8 mouse cellular contexts compared by ENCODE assay signal in the genomic region with DNA sequence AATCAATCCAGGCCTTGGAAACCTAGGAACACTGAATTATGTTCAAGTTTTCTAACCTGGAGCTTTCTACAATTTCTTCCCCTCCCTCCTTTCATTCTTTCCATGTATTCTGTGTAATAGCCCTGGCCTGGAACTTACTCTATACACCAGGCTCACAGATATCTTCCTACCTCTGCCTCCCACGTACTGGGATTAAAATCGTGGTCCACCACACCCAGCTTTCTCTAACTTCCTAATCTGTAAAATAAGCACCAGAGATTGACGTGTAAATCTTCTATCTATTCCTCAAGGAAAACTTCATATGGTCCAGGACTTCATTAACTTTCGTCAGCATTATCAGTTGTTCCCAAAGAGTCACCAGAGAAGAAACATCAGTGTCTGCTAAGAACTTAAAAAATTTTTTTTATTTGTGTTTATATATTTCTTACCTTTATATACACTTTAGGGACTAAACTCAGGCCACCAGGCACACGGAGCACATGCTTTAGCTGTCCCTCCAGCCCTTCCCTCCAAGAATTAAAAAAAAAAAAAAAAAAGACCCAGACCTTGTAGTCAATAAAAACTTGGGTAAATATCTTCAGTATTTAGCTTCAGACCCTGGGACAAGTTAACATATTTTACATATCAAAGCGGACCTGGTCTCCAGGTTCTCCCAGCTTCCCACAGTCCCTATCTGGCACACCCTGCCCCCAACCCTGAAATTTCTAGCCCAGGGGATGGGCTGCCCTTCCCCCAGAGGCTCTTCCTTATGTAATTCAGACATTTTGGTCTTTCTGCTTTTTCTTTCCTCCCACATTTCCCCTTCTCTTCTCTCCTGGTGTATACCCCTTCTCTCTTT. TPM values are rescaled to one million over a fixed set of nuclear protein-coding genes. Genes with fewer than 3 reads are reported as not detected.
A peak's percentile ranks its signal among the peaks of the same experiment; 100 is the strongest.
DNase-seq lines count a peak whose midpoint lies in the region; ATAC-seq and TF ChIP-seq lines count a peak whose summit lies in the region.

No protein-coding gene starts in this region.

- H3K9me3 ChIP-seq in kidney, embryonic 16.5 days (ENCODE audit: low read length), result no peaks in the 10 kb centered on the region
- no peaks in the 10 kb centered on the region for H3K9me3 ChIP-seq in hindbrain, embryonic 11.5 days (ENCODE audit: control insufficient read depth, low read length)
- no peaks in the 10 kb centered on the region for H3K9me3 ChIP-seq in midbrain, embryonic 11.5 days (ENCODE audit: control insufficient read depth, low read length)

- 6% methylated on average over 6 of the region's 6 CpGs for WGBS in kidney, embryonic 16.5 days
- WGBS in hindbrain, embryonic 11.5 days, result 5% methylated on average over 6 of the region's 6 CpGs
- WGBS in midbrain, embryonic 11.5 days, result 6% methylated on average over 6 of the region's 6 CpGs

- intact Hi-C loops in left cerebral cortex, postnatal 14 days (cut with DNase I), result loop anchor here (5.0 kb wide), 2 partner anchors 115 to 155 kb away; partner anchors contain the start of genes Hist1h1c, Hist1h1t and Hist1h4c

- peak overlapping the region; percentile 79 for H3K9ac ChIP-seq in kidney, embryonic 16.5 days (replicated peaks; ENCODE audit: low read length)
- peak overlapping the region; percentile 63 for H3K9ac ChIP-seq in hindbrain, embryonic 11.5 days (ENCODE audit: low read depth, low read length)
- peak overlapping the region; percentile 69 for H3K9ac ChIP-seq in midbrain, embryonic 11.5 days (ENCODE audit: low read length)

- H3K36me3 ChIP-seq in kidney, embryonic 16.5 days (ENCODE audit: insufficient read depth, low read length), result no peaks in the 10 kb centered on the region
- H3K36me3 ChIP-seq in hindbrain, embryonic 11.5 days (ENCODE audit: control insufficient read depth, insufficient read depth, low read length), result no peaks in the 10 kb centered on the region
- no peaks in the 10 kb centered on the region for H3K36me3 ChIP-seq in midbrain, embryonic 11.5 days (ENCODE audit: control insufficient read depth, insufficient read depth, low read length)

- no peak for TF ChIP-seq CTCF in brain, embryonic 14.5 days (IDR thresholded peaks at IDR 0.05; ENCODE audit: borderline replicate concordance, extremely low read depth, insufficient read depth, insufficient read length)

- peak overlapping the region; percentile 92 for H3K27ac ChIP-seq in kidney, embryonic 16.5 days (ENCODE audit: low read length)
- peak overlapping the region; percentile 88 for H3K27ac ChIP-seq in hindbrain, embryonic 11.5 days (ENCODE audit: low read depth, low read length)
- peak overlapping the region; percentile 77 for H3K27ac ChIP-seq in midbrain, embryonic 11.5 days (ENCODE audit: low read depth, low read length)

- ATAC-seq in kidney, embryonic 16.5 days (ENCODE audit: low FRiP score, low TSS enrichment), result no peak
- ATAC-seq in hindbrain, embryonic 11.5 days (ENCODE audit: low FRiP score), result no peak
- ATAC-seq in midbrain, embryonic 11.5 days (ENCODE audit: low FRiP score), result no peak
- ATAC-seq in frontal cortex, adult (ENCODE audit: low TSS enrichment), result no peak

- no peaks in the 10 kb centered on the region for H3K27me3 ChIP-seq in kidney, embryonic 16.5 days (ENCODE audit: insufficient read depth, low read length)
- H3K27me3 ChIP-seq in hindbrain, embryonic 11.5 days (ENCODE audit: control insufficient read depth, insufficient read depth, low read length), result no peaks in the 10 kb centered on the region
- H3K27me3 ChIP-seq in midbrain, embryonic 11.5 days (ENCODE audit: control insufficient read depth, insufficient read depth, low read length), result no peaks in the 10 kb centered on the region

- H3K4me2 ChIP-seq in kidney, embryonic 16.5 days (replicated peaks; ENCODE audit: low read depth, low read length), result peak overlapping the region; percentile 71
- H3K4me2 ChIP-seq in hindbrain, embryonic 11.5 days (replicated peaks; ENCODE audit: low read depth, low read length), result peak overlapping the region; percentile 83
- H3K4me2 ChIP-seq in midbrain, embryonic 11.5 days, result peak overlapping the region; percentile 63

- DNase-seq in kidney, postnatal 14 days, result no peak
- peak; percentile 26 for DNase-seq in brain, embryonic 14.5 days (ENCODE audit: low read depth)
- DNase-seq in hindbrain, embryonic 11.5 days (ENCODE audit: low spot score), result peak; percentile 49
- peak; percentile 93 for DNase-seq in midbrain, embryonic 11.5 days (ENCODE audit: low spot score, missing footprints)
- DNase-seq in left cerebral cortex, postnatal 14 days (ENCODE audit: low spot score in 2 of 2), result no peak
- DNase-seq in right cerebral cortex, postnatal 25 days, result no peak

- H3K4me3 ChIP-seq in kidney, embryonic 16.5 days (ENCODE audit: low read length), result peak overlapping the region; percentile 65
- peak overlapping the region; percentile 44 for H3K4me3 ChIP-seq in hindbrain, embryonic 11.5 days (ENCODE audit: low read depth, low read length)
- H3K4me3 ChIP-seq in midbrain, embryonic 11.5 days (ENCODE audit: low read depth, low read length), result peak overlapping the region; percentile 42

- TF ChIP-seq POLR2A in brain, embryonic 14.5 days (IDR thresholded peaks at IDR 0.05; ENCODE audit: borderline replicate concordance, extremely low read depth, insufficient read depth, insufficient read length, poor library complexity, severe bottlenecking), result no peak

- H3K4me1 ChIP-seq in kidney, embryonic 16.5 days (ENCODE audit: insufficient read depth, low read length), result peaks cover 35% of the 10 kb centered on the region
- H3K4me1 ChIP-seq in hindbrain, embryonic 11.5 days (replicated peaks; ENCODE audit: control insufficient read depth, insufficient read depth, low read length), result peaks cover 3% of the 10 kb centered on the region; the same call in 1 of the 2 replicates
- H3K4me1 ChIP-seq in midbrain, embryonic 11.5 days (ENCODE audit: control insufficient read depth, insufficient read depth, low read length), result peaks cover 17% of the 10 kb centered on the region; the same call in 1 of the 2 replicates

RNA-seq across cellular contexts. Expression of gene Hist1h4d, which starts 1.0 kb away (rescaled TPM):
- polyA plus RNA-seq in kidney, embryonic 16.5 days (2015; fragmentation: Nextera tagmentation; extraction: Ambion mirVana), result 102 TPM in 2 replicates
- 6.5 and 18.7 TPM in 2 replicates for polyA plus RNA-seq in brain, embryonic 14.5 days (2012; rRNA removed)
- 95.0 and 95.9 TPM in 2 replicates for polyA plus RNA-seq in hindbrain, embryonic 11.5 days (2014; fragmentation: Nextera tagmentation; extraction: Ambion mirVana)
- polyA plus RNA-seq in midbrain, embryonic 11.5 days (2014; fragmentation: Nextera tagmentation; extraction: Ambion mirVana), result 99.4 and 124 TPM in 2 replicates
- 100 to 1,000 TPM; 132 to 148 TPM for total RNA-seq in left cerebral cortex, postnatal 14 days (2021)

RNA-seq across cellular contexts. Expression of gene Hist1h3d, which starts 6.9 kb away (rescaled TPM):
- 6.1 and 6.6 TPM in 2 replicates for polyA plus RNA-seq in kidney, embryonic 16.5 days (2015; fragmentation: Nextera tagmentation; extraction: Ambion mirVana)
- polyA plus RNA-seq in brain, embryonic 14.5 days (2012; rRNA removed), result 21.8 and 24.7 TPM in 2 replicates
- 7.2 and 8.3 TPM in 2 replicates for polyA plus RNA-seq in hindbrain, embryonic 11.5 days (2014; fragmentation: Nextera tagmentation; extraction: Ambion mirVana)
- polyA plus RNA-seq in midbrain, embryonic 11.5 days (2014; fragmentation: Nextera tagmentation; extraction: Ambion mirVana), result 7.4 and 9.8 TPM in 2 replicates
- total RNA-seq in left cerebral cortex, postnatal 14 days (2021), result 1 to 10 TPM; 9.4 to 9.9 TPM

RNA-seq across cellular contexts. Expression of gene Hist1h2ad, which starts 8.3 kb away (rescaled TPM):
- polyA plus RNA-seq in kidney, embryonic 16.5 days (2015; fragmentation: Nextera tagmentation; extraction: Ambion mirVana), result 2.5 and 3.0 TPM in 2 replicates
- 7.2 and 13.6 TPM in 2 replicates for polyA plus RNA-seq in brain, embryonic 14.5 days (2012; rRNA removed)
- 1.0 and 2.9 TPM in 2 replicates for polyA plus RNA-seq in hindbrain, embryonic 11.5 days (2014; fragmentation: Nextera tagmentation; extraction: Ambion mirVana)
- polyA plus RNA-seq in midbrain, embryonic 11.5 days (2014; fragmentation: Nextera tagmentation; extraction: Ambion mirVana), result 1.9 and 2.2 TPM in 2 replicates
- total RNA-seq in left cerebral cortex, postnatal 14 days (2021), result 1 to 10 TPM; 3.0 to 5.1 TPM

RNA-seq across cellular contexts. Expression of gene Hist1h2bf, which starts 8.4 kb away (rescaled TPM):
- polyA plus RNA-seq in kidney, embryonic 16.5 days (2015; fragmentation: Nextera tagmentation; extraction: Ambion mirVana), result 4.3 and 4.4 TPM in 2 replicates
- polyA plus RNA-seq in brain, embryonic 14.5 days (2012; rRNA removed), result 15.0 and 21.6 TPM in 2 replicates
- polyA plus RNA-seq in hindbrain, embryonic 11.5 days (2014; fragmentation: Nextera tagmentation; extraction: Ambion mirVana), result 1.5 and 3.7 TPM in 2 replicates
- polyA plus RNA-seq in midbrain, embryonic 11.5 days (2014; fragmentation: Nextera tagmentation; extraction: Ambion mirVana), result 2.6 and 4.9 TPM in 2 replicates
- total RNA-seq in left cerebral cortex, postnatal 14 days (2021), result 10 to 100 TPM; 24.6 to 36.3 TPM

RNA-seq across cellular contexts. Expression of gene Hist1h2bg, which starts 11.2 kb away (rescaled TPM):
- 8.5 and 9.1 TPM in 2 replicates for polyA plus RNA-seq in kidney, embryonic 16.5 days (2015; fragmentation: Nextera tagmentation; extraction: Ambion mirVana)
- polyA plus RNA-seq in brain, embryonic 14.5 days (2012; rRNA removed), result 44.4 and 68.0 TPM in 2 replicates
- polyA plus RNA-seq in hindbrain, embryonic 11.5 days (2014; fragmentation: Nextera tagmentation; extraction: Ambion mirVana), result 3.2 and 4.8 TPM in 2 replicates
- polyA plus RNA-seq in midbrain, embryonic 11.5 days (2014; fragmentation: Nextera tagmentation; extraction: Ambion mirVana), result 3.9 and 6.2 TPM in 2 replicates
- total RNA-seq in left cerebral cortex, postnatal 14 days (2021), result 10 to 100 TPM; 79.2 to 92.9 TPM

Comparison
In these comparisons a context has a peak if more than half of its experiments do, and no peak if none do; other contexts are left out.
1. DNase-seq: peak in brain, embryonic 14.5 days (single experiment), hindbrain, embryonic 11.5 days (single experiment) and midbrain, embryonic 11.5 days (single experiment); none in kidney, postnatal 14 days (single experiment), left cerebral cortex, postnatal 14 days (0 of 2) and right cerebral cortex, postnatal 25 days (single experiment).
2. Peak in every context shown above with its lines, with median percentiles within 50 percentile points of each other: H3K27ac ChIP-seq, H3K4me2 ChIP-seq, H3K4me3 ChIP-seq and H3K9ac ChIP-seq.